Mouse (Mus musculus): ENCODE data around the gene Slc6a9. TPM values are rescaled to one million over a fixed set of nuclear protein-coding genes. Genes with fewer than 3 reads are reported as not detected.

Slc6a9 gene
- total RNA-seq, 2 experiments from 2014 or later: 0.68 TPM; not detected in 1

GRCm38 (mm10) chr4:117837271-117837670 is 3.0 kb downstream of the Slc6a9 start:
- ATAC-seq (replicated peaks; ENCODE audit: low FRiP score, low TSS enrichment, poor library complexity, severe bottlenecking): no peak

GRCm38 (mm10) chr4:117839366-117839765 is 5.1 kb downstream of the Slc6a9 start:
- no peak for ATAC-seq (replicated peaks; ENCODE audit: low FRiP score, low TSS enrichment, poor library complexity, severe bottlenecking)

- no peak for ATAC-seq (replicated peaks; ENCODE audit: low FRiP score, low TSS enrichment, poor library complexity, severe bottlenecking)
These were observed 6.5 kb downstream of the Slc6a9 start for GRCm38 (mm10) chr4:117840821-117841220.

- ATAC-seq (replicated peaks; ENCODE audit: low FRiP score, low TSS enrichment, poor library complexity, severe bottlenecking): no peak
These were observed 7.3 kb downstream of the Slc6a9 start for GRCm38 (mm10) chr4:117841566-117841965.

- no peak for ATAC-seq (replicated peaks; ENCODE audit: low FRiP score, low TSS enrichment, poor library complexity, severe bottlenecking)
These were observed 8.8 kb downstream of the Slc6a9 start for GRCm38 (mm10) chr4:117843101-117843500.

- no peak for ATAC-seq (replicated peaks; ENCODE audit: low FRiP score, low TSS enrichment, poor library complexity, severe bottlenecking)
These were observed 10.2 kb downstream of the Slc6a9 start for GRCm38 (mm10) chr4:117844467-117844866.

GRCm38 (mm10) chr4:117845316-117845715 is 11.0 kb downstream of the Slc6a9 start:
- ATAC-seq (replicated peaks; ENCODE audit: low FRiP score, low TSS enrichment, poor library complexity, severe bottlenecking): no peak

GRCm38 (mm10) chr4:117846261-117846660 is 12.0 kb downstream of the Slc6a9 start:
- ATAC-seq (replicated peaks; ENCODE audit: low FRiP score, low TSS enrichment, poor library complexity, severe bottlenecking): no peak

GRCm38 (mm10) chr4:117847011-117847410 is 12.7 kb downstream of the Slc6a9 start:
- ATAC-seq (replicated peaks; ENCODE audit: low FRiP score, low TSS enrichment, poor library complexity, severe bottlenecking): no peak

GRCm38 (mm10) chr4:117849063-117849462 is 14.8 kb downstream of the Slc6a9 start:
- ATAC-seq (replicated peaks; ENCODE audit: low FRiP score, low TSS enrichment, poor library complexity, severe bottlenecking): no peak

- no peak for ATAC-seq (replicated peaks; ENCODE audit: low FRiP score, low TSS enrichment, poor library complexity, severe bottlenecking)
These were observed 15.2 kb downstream of the Slc6a9 start for GRCm38 (mm10) chr4:117849506-117849905.

GRCm38 (mm10) chr4:117850176-117850575 is 15.9 kb downstream of the Slc6a9 start:
- ATAC-seq (replicated peaks; ENCODE audit: low FRiP score, low TSS enrichment, poor library complexity, severe bottlenecking): no peak

GRCm38 (mm10) chr4:117850871-117851270 is 16.6 kb downstream of the Slc6a9 start:
- no peak for ATAC-seq (replicated peaks; ENCODE audit: low FRiP score, low TSS enrichment, poor library complexity, severe bottlenecking)

GRCm38 (mm10) chr4:117852152-117852868 is 18.0 kb downstream of the Slc6a9 start:
- no peak for ATAC-seq (replicated peaks; ENCODE audit: low FRiP score, low TSS enrichment, poor library complexity, severe bottlenecking)

- ATAC-seq (replicated peaks; ENCODE audit: low FRiP score, low TSS enrichment, poor library complexity, severe bottlenecking): no peak
These were observed 20.8 kb downstream of the Slc6a9 start for GRCm38 (mm10) chr4:117855146-117855545.

GRCm38 (mm10) chr4:117858794-117859193 is 24.5 kb downstream of the Slc6a9 start:
- ATAC-seq (replicated peaks; ENCODE audit: low FRiP score, low TSS enrichment, poor library complexity, severe bottlenecking): peak; percentile 53

GRCm38 (mm10) chr4:117860570-117860969 is 26.3 kb downstream of the Slc6a9 start:
- no peak for ATAC-seq (replicated peaks; ENCODE audit: low FRiP score, low TSS enrichment, poor library complexity, severe bottlenecking)

- ATAC-seq (replicated peaks; ENCODE audit: low FRiP score, low TSS enrichment, poor library complexity, severe bottlenecking): no peak
These were observed 28.5 kb downstream of the Slc6a9 start for GRCm38 (mm10) chr4:117862823-117863222.

- peak; percentile 62 for ATAC-seq (replicated peaks; ENCODE audit: low FRiP score, low TSS enrichment, poor library complexity, severe bottlenecking)
These were observed 31.8 kb downstream of the Slc6a9 start for GRCm38 (mm10) chr4:117866083-117866482.

GRCm38 (mm10) chr4:117867000-117867399 is 32.7 kb downstream of the Slc6a9 start:
- ATAC-seq (replicated peaks; ENCODE audit: low FRiP score, low TSS enrichment, poor library complexity, severe bottlenecking): no peak

- ATAC-seq (replicated peaks; ENCODE audit: low FRiP score, low TSS enrichment, poor library complexity, severe bottlenecking): peak; percentile 47
These were observed 33.5 kb downstream of the Slc6a9 start for GRCm38 (mm10) chr4:117867823-117868222.

- no peak for ATAC-seq (replicated peaks; ENCODE audit: low FRiP score, low TSS enrichment, poor library complexity, severe bottlenecking)
These were observed 35.0 kb downstream of the Slc6a9 start for GRCm38 (mm10) chr4:117869317-117869716.

All from megakaryocyte-erythroid progenitor cell, adult 5-6 weeks (primary cell).